Mouse (Mus musculus) lung, embryonic 16.5 days (tissue): ENCODE measurements around the gene P2ry6. TPM values are rescaled to one million over a fixed set of nuclear protein-coding genes. Genes with fewer than 3 reads are reported as not detected.

Experiments
- ATAC-seq: fragments of 200-750 bp; cut with Nextera tagmentation; 2 replicates; pipeline ENCODE4 v1.8.0; 2017; ENCODE audit warnings: low read depth, mild to moderate bottlenecking, moderate library complexity
- H3K27ac ChIP-seq: fragments of 300-500 bp; sonication (generic); 2 replicates; pipeline ENCODE4 v1.5.1; 2014; ENCODE audit warnings: mild to moderate bottlenecking, control low read depth, low read length
- H3K27me3 ChIP-seq: fragments of 300-500 bp; sonication (generic); 2 replicates; pipeline ENCODE4 v1.6.1; 2014; ENCODE audit warnings: low read depth, low read length, mixed read lengths; ENCODE audit not compliant: control insufficient read depth, insufficient read depth
- H3K36me3 ChIP-seq: fragments of 300-500 bp; sonication (generic); 2 replicates; pipeline ENCODE4 v1.6.1; 2014; ENCODE audit warnings: low read length; ENCODE audit not compliant: control insufficient read depth, insufficient read depth
- H3K4me1 ChIP-seq: fragments of 300-500 bp; sonication (generic); replicated peaks from 2 replicates; pipeline ENCODE4 v1.6.1; 2014; ENCODE audit warnings: low read length, mixed read lengths; ENCODE audit not compliant: control insufficient read depth, insufficient read depth
- H3K4me2 ChIP-seq: fragments of 300-500 bp; sonication (generic); 2 replicates; pipeline ENCODE4 v1.6.1; 2014; ENCODE audit warnings: low read depth, low read length, control low read depth
- H3K4me3 ChIP-seq: fragments of 300-500 bp; sonication (generic); 2 replicates; pipeline ENCODE4 v1.5.1; 2014; ENCODE audit warnings: mild to moderate bottlenecking, low read length, control low read depth
- H3K9ac ChIP-seq: fragments of 300-500 bp; sonication (generic); 2 replicates; pipeline ENCODE4 v1.6.1; 2014; ENCODE audit warnings: low read length, control low read depth
- H3K9me3 ChIP-seq: fragments of 300-500 bp; sonication (generic); 2 replicates; pipeline ENCODE4 v1.6.1; 2016; ENCODE audit warnings: low read length; ENCODE audit not compliant: control insufficient read depth
- WGBS: fragments of 180-500 bp; shearing (Covaris S2); extraction: QIAGEN DNeasy Blood & Tissue Kit; methylation state at CpG from one replicate; pipeline ENCODE4 v1.1.7; 2014; 5-methylcytosine and 5-hydroxymethylcytosine counted together
- polyA plus RNA-seq: library from polyadenylated mRNA; unstranded; fragments of >200 nt; fragmentation: Nextera tagmentation; extraction: Ambion mirVana; gene quantifications from 2 replicates; pipeline ENCODE4 v1.2.1, GENCODE M21; 2015

Gene P2ry6
- polyA plus RNA-seq, 1 experiment from 2014 or later: 10.1 TPM

GRCm38 (mm10) chr7:100893249-100894056, 81.0 kb downstream of the P2ry6 start:
- H3K4me2 ChIP-seq: no peak overlapping the region
- no peak overlapping the region for H3K4me3 ChIP-seq
- peaks cover 19% of the 10 kb centered on the region for H3K36me3 ChIP-seq
- peak; percentile 20; the same call in 1 of the 2 replicates for ATAC-seq
- H3K4me1 ChIP-seq: peaks cover 28% of the 10 kb centered on the region
- no peak overlapping the region for H3K27ac ChIP-seq
- peak overlapping the region; percentile 31; the same call in 1 of the 2 replicates for H3K9ac ChIP-seq
- H3K27me3 ChIP-seq: no peaks in the 10 kb centered on the region
- 46% methylated on average over 20 of the region's 20 CpGs for WGBS
- H3K9me3 ChIP-seq: no peaks in the 10 kb centered on the region

Other genes with a start within 250 kb of the P2ry6 start
- 3.0 and 3.8 TPM in 2 replicates for gene Relt, start 111.2 kb downstream of the P2ry6 start, polyA plus RNA-seq
- gene Arhgef17, start 42.5 kb downstream of the P2ry6 start, polyA plus RNA-seq: 10.6 and 11.8 TPM in 2 replicates
- gene P2ry2, start 38.2 kb upstream of the P2ry6 start, polyA plus RNA-seq: 4.5 and 4.8 TPM in 2 replicates
- 21.8 and 22.3 TPM in 2 replicates for gene Fchsd2, start 118.2 kb upstream of the P2ry6 start, polyA plus RNA-seq